Mouse (Mus musculus) lung, postnatal 0 days (tissue): ENCODE measurements around the gene Mri1.

ENCODE experiments used
- CTCF ChIP-seq: IDR thresholded peaks from 2 replicates; pipeline ENCODE4 v1.5.1; 2016; ENCODE audit warnings: antibody characterized with exemption, mild to moderate bottlenecking
- EP300 ChIP-seq: IDR thresholded peaks from 2 replicates; pipeline ENCODE4 v1.6.1; 2016; ENCODE audit warnings: antibody characterized with exemption, mild to moderate bottlenecking, control low read depth

- TF ChIP-seq EP300 (no peak), CTCF (no peak)
Measured at GRCm38 (mm10) chr8:84222566-84223165, 34.5 kb downstream of the Mri1 start.
